Mouse (Mus musculus): ENCODE measurements around the gene Srr. TPM values are rescaled to one million over a fixed set of nuclear protein-coding genes. Genes with fewer than 3 reads are reported as not detected.
A peak's percentile ranks its signal among the peaks of the same experiment; 100 is the strongest.

Gene Srr
- polyA plus RNA-seq (2015; fragmentation: Nextera tagmentation; extraction: Ambion mirVana) = 30.5 and 35.7 TPM in 2 replicates

- Histone ChIP-seq H3K36me3 (ENCODE audit: poor library complexity, severe bottlenecking) (peaks cover 16% of the 10 kb centered on the region), H3K27me3 (no peaks in the 10 kb centered on the region), H3K4me1 (peaks cover 23% of the 10 kb centered on the region), H3K4me3 (peak within 1 kb of the TSS; percentile 95), H3K27ac (peak within 1 kb of the TSS; percentile 98), H3K9me3 (replicated peaks) (no peaks in the 10 kb centered on the region), H3K4me2 (peak within 1 kb of the TSS; percentile 72), H3K9ac (peak within 1 kb of the TSS; percentile 92)
- peak; percentile 96 for ATAC-seq
- under 1% methylated on average over 66 of the region's 88 CpGs for WGBS
Observed at GRCm38 (mm10) chr11:74925577-74926387, at the start of gene Srr, which contains the start of gene Smg6. TSS of gene Srr (minus strand) at chr11:74925948. TSS of gene Smg6 (plus strand) at chr11:74925823.

DNA sequence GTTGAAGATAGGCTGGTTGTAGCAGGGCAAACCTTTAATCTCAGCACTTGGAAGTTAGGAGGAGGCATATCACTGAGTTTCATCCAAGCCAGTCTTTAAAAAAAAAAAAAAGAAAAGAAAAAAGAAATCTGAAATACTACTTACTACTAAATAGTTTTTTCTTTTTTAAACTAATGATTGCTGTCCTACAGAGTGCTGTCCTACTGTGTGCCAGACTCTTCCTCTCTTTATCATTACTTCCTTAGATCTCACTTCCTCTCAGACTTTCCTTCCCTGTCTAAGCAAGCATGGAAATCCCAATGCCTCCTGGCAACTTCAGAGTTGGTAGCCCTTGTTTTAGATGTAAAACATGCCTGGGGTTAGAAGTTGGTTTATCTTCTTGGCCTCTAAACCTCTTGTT lies 48.9 kb upstream of the Srr start:
- Histone ChIP-seq H3K36me3 (ENCODE audit: poor library complexity, severe bottlenecking) (peaks cover 6% of the 10 kb centered on the region), H3K9ac (no peak overlapping the region), H3K4me3 (no peak overlapping the region), H3K4me2 (no peak overlapping the region), H3K9me3 (replicated peaks) (no peaks in the 10 kb centered on the region), H3K4me1 (no peaks in the 10 kb centered on the region), H3K27me3 (no peaks in the 10 kb centered on the region), H3K27ac (no peak overlapping the region)
- ATAC-seq = no peak

DNA sequence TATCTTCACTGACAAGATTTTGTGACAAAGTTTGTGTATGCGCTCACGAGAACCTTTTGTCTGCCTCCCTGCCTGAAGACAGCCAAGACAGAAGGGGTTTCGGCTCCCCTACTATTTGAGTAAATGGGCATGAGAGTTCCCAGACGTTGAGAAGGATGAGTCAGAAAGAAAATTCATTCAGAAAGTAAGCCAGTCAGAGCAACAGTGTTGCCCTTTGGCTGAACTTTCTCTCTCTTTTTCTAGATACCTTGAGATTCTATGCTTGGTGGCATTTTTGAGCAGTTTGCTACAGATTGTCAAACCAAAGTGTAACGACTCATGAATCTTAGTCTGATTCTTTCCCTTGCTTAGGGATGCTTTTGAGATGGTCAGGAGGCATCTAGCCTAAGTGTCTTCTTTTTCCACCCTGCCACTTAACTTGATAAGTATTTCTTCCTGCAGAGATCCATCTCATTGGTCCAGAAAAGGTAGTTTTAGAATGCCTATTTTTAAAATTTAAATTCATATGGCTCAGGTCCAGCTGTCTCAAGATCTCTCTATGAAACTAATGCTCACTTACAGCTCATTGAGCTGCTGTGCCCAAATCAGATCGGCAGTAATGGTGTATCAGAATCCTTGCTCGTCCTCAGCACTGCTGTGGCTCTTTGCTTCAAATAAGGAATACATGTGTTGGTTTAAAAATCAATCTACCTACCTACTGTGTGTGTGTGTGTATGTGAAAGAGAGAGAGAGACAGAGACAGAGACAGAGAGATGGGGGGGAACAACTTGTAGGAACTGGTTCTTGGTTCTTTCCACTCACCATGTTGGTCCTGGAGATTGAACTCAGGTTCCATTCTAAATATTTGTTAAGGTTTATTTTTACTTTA lies 47.8 kb upstream of the Srr start:
- Histone ChIP-seq H3K4me3 (no peak overlapping the region), H3K9ac (no peak overlapping the region), H3K4me2 (no peak overlapping the region), H3K27me3 (no peaks in the 10 kb centered on the region), H3K36me3 (ENCODE audit: poor library complexity, severe bottlenecking) (peaks cover 8% of the 10 kb centered on the region), H3K9me3 (replicated peaks) (no peaks in the 10 kb centered on the region), H3K27ac (no peak overlapping the region), H3K4me1 (no peaks in the 10 kb centered on the region)
- 90% methylated on average over 7 of the region's 7 CpGs for WGBS
- ATAC-seq = no peak

DNA sequence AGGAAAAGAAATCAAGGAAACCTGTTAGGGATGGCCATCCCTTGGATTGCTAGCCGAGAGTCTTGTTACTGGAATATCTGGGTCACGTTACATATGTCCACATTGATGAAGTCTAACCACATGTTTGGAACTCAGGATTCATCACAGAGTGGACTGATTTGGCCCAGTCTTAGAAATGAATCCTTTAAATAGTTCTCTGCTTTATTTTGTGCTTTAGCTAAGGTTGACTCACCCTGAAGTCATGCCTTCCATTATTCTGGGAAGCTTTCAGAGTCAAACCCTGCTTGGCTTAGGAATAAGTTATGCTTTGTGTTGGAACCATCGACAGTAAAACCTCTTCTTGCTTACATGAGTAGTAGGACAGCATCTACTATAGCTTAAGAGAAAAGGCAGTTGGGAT lies 39.8 kb upstream of the Srr start:
- Histone ChIP-seq H3K27me3 (no peaks in the 10 kb centered on the region), H3K4me1 (peaks cover 4% of the 10 kb centered on the region; the same call in 1 of the 2 replicates), H3K4me2 (no peak overlapping the region), H3K9ac (no peak overlapping the region), H3K9me3 (replicated peaks) (no peaks in the 10 kb centered on the region), H3K36me3 (ENCODE audit: poor library complexity, severe bottlenecking) (peaks cover 10% of the 10 kb centered on the region; the same call in 1 of the 2 replicates), H3K4me3 (no peak overlapping the region), H3K27ac (no peak overlapping the region)
- ATAC-seq = no peak
- 97% methylated on average over 3 of the region's 3 CpGs for WGBS

GRCm38 (mm10) chr11:74962846-74963407 lies 37.2 kb upstream of the Srr start:
- 86% methylated on average over 2 of the region's 2 CpGs for WGBS
- Histone ChIP-seq H3K36me3 (ENCODE audit: poor library complexity, severe bottlenecking) (peaks cover 7% of the 10 kb centered on the region; the same call in 1 of the 2 replicates), H3K27me3 (no peaks in the 10 kb centered on the region), H3K27ac (no peak overlapping the region), H3K9ac (no peak overlapping the region), H3K9me3 (replicated peaks) (no peaks in the 10 kb centered on the region), H3K4me1 (peaks cover 4% of the 10 kb centered on the region; the same call in 1 of the 2 replicates), H3K4me2 (no peak overlapping the region), H3K4me3 (no peak overlapping the region)
- no peak for ATAC-seq

DNA sequence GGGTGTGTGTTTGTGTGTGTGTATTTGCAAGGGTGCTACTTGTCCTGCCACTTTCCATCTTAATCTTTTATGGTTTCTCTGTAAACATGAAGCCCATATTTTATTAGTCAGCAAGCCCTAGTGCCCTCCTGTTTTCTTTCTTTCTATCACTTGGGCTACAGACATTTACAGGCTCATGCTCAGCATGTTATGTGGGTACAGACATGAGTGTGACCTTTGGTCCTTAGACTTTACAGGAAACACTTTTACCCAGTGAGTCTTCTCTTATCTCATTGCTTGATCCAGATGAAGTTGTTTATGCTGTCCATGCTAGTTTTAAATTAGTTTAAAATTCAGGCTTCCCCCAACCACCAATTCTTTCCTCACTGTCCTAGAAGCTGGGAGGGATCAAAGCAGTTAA lies 36.2 kb upstream of the Srr start:
- no peaks in the 10 kb centered on the region for H3K9me3 ChIP-seq (replicated peaks)
- H3K27me3 ChIP-seq = no peaks in the 10 kb centered on the region
- no peak overlapping the region for H3K4me3 ChIP-seq
- no peak overlapping the region for H3K9ac ChIP-seq
- no peak overlapping the region for H3K27ac ChIP-seq
- H3K4me1 ChIP-seq = peaks cover 4% of the 10 kb centered on the region; the same call in 1 of the 2 replicates
- peaks cover 7% of the 10 kb centered on the region for H3K36me3 ChIP-seq (ENCODE audit: poor library complexity, severe bottlenecking)
- no peak for ATAC-seq
- no peak overlapping the region for H3K4me2 ChIP-seq

DNA sequence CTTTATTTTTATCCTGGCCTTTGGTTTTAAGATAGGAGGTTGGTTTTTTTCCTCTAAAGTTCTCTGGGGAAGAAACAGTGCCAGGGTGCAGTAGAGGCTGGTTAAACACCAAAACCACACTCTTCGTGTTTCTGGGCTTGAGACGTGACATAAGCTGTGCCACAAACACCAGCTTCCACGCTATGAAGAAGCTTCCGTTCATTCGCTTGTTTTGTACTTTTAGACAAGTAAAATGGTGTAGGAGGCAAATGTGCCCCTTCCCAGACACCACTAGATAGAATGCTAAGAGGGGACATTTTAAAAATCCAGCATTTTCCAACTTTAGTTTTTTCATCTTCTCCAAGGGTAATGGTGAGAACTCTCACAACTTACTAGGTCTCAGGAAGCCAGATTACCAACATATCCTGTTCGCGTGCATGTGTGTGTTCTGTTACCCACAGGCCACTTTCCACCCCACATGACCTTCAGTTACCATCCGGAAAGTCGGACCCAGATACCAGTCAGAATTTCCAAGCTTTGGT lies 34.3 kb upstream of the Srr start:
- no peak overlapping the region for H3K4me2 ChIP-seq
- H3K4me1 ChIP-seq = peaks cover 4% of the 10 kb centered on the region; the same call in 1 of the 2 replicates
- WGBS = 96% methylated on average over 9 of the region's 9 CpGs
- H3K27ac ChIP-seq = no peak overlapping the region
- peaks cover 5% of the 10 kb centered on the region; the same call in 1 of the 2 replicates for H3K36me3 ChIP-seq (ENCODE audit: poor library complexity, severe bottlenecking)
- no peaks in the 10 kb centered on the region for H3K27me3 ChIP-seq
- no peak overlapping the region for H3K4me3 ChIP-seq
- no peaks in the 10 kb centered on the region for H3K9me3 ChIP-seq (replicated peaks)
- no peak for ATAC-seq
- no peak overlapping the region for H3K9ac ChIP-seq

DNA sequence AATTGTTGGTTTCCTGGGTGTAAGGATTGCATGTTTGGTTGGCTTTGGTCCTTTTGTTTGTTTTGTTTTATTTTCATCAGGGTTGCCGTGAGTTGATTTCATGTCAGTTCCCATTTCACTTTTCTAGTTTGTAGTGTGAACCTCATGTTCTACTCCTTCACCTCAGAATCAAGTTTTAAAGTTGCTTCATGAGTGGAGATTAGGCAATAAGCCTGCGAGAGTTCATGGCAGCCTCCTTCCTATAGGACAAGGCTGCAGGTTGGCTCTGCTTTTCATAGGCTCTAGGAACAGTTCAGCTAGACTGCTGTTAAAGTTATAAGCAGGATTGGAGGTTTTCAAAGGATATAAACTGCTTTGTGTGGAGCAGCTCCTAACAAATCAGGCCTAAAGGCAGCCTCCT lies 33.8 kb upstream of the Srr start:
- Histone ChIP-seq H3K36me3 (ENCODE audit: poor library complexity, severe bottlenecking) (peaks cover 8% of the 10 kb centered on the region), H3K4me1 (peaks cover 4% of the 10 kb centered on the region; the same call in 1 of the 2 replicates), H3K9ac (no peak overlapping the region), H3K4me2 (no peak overlapping the region), H3K4me3 (no peak overlapping the region), H3K9me3 (replicated peaks) (no peaks in the 10 kb centered on the region), H3K27ac (no peak overlapping the region), H3K27me3 (no peaks in the 10 kb centered on the region)
- no peak for ATAC-seq
- 85% methylated on average over 2 of the region's 2 CpGs for whole genome bisulfite sequencing

- no peaks in the 10 kb centered on the region for H3K4me1 ChIP-seq
- H3K9me3 ChIP-seq (replicated peaks) = no peaks in the 10 kb centered on the region
- no peak for ATAC-seq
- no peak overlapping the region for H3K4me3 ChIP-seq
- WGBS = 97% methylated on average over 2 of the region's 2 CpGs
- no peaks in the 10 kb centered on the region for H3K27me3 ChIP-seq
- peaks cover 14% of the 10 kb centered on the region for H3K36me3 ChIP-seq (ENCODE audit: poor library complexity, severe bottlenecking)
- no peak overlapping the region for H3K4me2 ChIP-seq
- no peak overlapping the region for H3K9ac ChIP-seq
- H3K27ac ChIP-seq = no peak overlapping the region
Observed at GRCm38 (mm10) chr11:74957600-74957999, 31.9 kb upstream of the Srr start.

GRCm38 (mm10) chr11:74956006-74956405 lies 30.3 kb upstream of the Srr start:
- H3K9ac ChIP-seq = no peak overlapping the region
- peaks cover 17% of the 10 kb centered on the region for H3K36me3 ChIP-seq (ENCODE audit: poor library complexity, severe bottlenecking)
- H3K27me3 ChIP-seq = no peaks in the 10 kb centered on the region
- no peak overlapping the region for H3K4me2 ChIP-seq
- H3K9me3 ChIP-seq (replicated peaks) = no peaks in the 10 kb centered on the region
- H3K4me1 ChIP-seq = no peaks in the 10 kb centered on the region
- ATAC-seq = no peak
- no peak overlapping the region for H3K4me3 ChIP-seq
- no peak overlapping the region for H3K27ac ChIP-seq

- H3K27ac ChIP-seq = no peak overlapping the region
- no peak overlapping the region for H3K4me3 ChIP-seq
- H3K9me3 ChIP-seq (replicated peaks) = no peaks in the 10 kb centered on the region
- no peaks in the 10 kb centered on the region for H3K4me1 ChIP-seq
- peaks cover 22% of the 10 kb centered on the region for H3K36me3 ChIP-seq (ENCODE audit: poor library complexity, severe bottlenecking)
- ATAC-seq = no peak
- no peak overlapping the region for H3K9ac ChIP-seq
- H3K4me2 ChIP-seq = no peak overlapping the region
- H3K27me3 ChIP-seq = no peaks in the 10 kb centered on the region
Observed at GRCm38 (mm10) chr11:74954901-74955300, 29.2 kb upstream of the Srr start.

DNA sequence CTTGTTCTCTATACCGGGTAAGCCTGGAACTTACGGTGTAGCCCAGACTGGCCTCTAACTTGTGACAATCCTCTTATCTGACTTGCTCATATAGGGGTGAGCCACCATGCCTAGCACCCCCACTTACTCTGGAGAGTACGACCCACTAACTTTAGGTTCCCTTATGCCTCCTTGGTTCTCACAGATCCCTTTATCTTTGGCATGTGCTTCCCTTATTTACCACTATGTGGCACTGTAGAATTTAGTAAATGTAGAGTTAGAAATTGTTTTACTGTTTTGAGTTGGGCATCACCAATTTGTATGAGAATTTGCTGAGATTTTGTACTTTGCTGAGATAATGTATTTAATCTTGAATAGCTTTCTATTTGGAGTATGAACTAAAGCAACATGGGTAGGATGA lies 20.6 kb upstream of the Srr start:
- H3K4me1 ChIP-seq = no peaks in the 10 kb centered on the region
- no peaks in the 10 kb centered on the region for H3K27me3 ChIP-seq
- peaks cover 53% of the 10 kb centered on the region for H3K36me3 ChIP-seq (ENCODE audit: poor library complexity, severe bottlenecking)
- no peak for ATAC-seq
- H3K9ac ChIP-seq = no peak overlapping the region
- no peak overlapping the region for H3K4me3 ChIP-seq
- WGBS = 83% methylated on average over 3 of the region's 3 CpGs
- H3K4me2 ChIP-seq = no peak overlapping the region
- no peaks in the 10 kb centered on the region for H3K9me3 ChIP-seq (replicated peaks)
- H3K27ac ChIP-seq = no peak overlapping the region

Data from forebrain, embryonic 13.5 days (tissue).